Mouse (Mus musculus): Measurements from ENCODE around the gene Zfyve1.

- TF ChIP-seq POLR2A (IDR thresholded peaks at IDR 0.05; ENCODE audit: borderline replicate concordance, low read depth, low read length) = no peak
- TF ChIP-seq CTCF (IDR thresholded peaks at IDR 0.05; ENCODE audit: low read depth, low read length) = no peak
Measured at GRCm38 (mm10) chr12:83553816-83554215, 43.2 kb downstream of the Zfyve1 start.

Measured in bone marrow macrophage, adult 2 months (primary cell).